Mouse (Mus musculus) limb, embryonic 13.5 days (tissue): ENCODE data around the gene Iqgap3. TPM values are rescaled to one million over a fixed set of nuclear protein-coding genes. Genes with fewer than 3 reads are reported as not detected.
A peak's percentile ranks its signal among the peaks of the same experiment; 100 is the strongest.

Experiments
- ATAC-seq: fragments of 200-750 bp; cut with Nextera tagmentation; 2 replicates; pipeline ENCODE4 v1.8.0; 2017; ENCODE audit warnings: low read depth, moderate number of reproducible peaks, moderate TSS enrichment; ENCODE audit not compliant: low FRiP score
- H3K27ac ChIP-seq: fragments of 300-500 bp; sonication (generic); 2 replicates; pipeline ENCODE4 v1.5.1; 2015; ENCODE audit warnings: inconsistent platforms, mild to moderate bottlenecking, moderate library complexity
- H3K27me3 ChIP-seq: fragments of 300-500 bp; sonication (generic); 2 replicates; pipeline ENCODE4 v1.6.1; 2015; ENCODE audit warnings: mild to moderate bottlenecking, inconsistent platforms
- H3K36me3 ChIP-seq: fragments of 300-500 bp; sonication (generic); 2 replicates; pipeline ENCODE4 v1.6.1; 2015; ENCODE audit warnings: inconsistent platforms, mild to moderate bottlenecking, moderate library complexity
- H3K4me1 ChIP-seq: fragments of 300-500 bp; sonication (generic); 2 replicates; pipeline ENCODE4 v1.6.1; 2015; ENCODE audit warnings: inconsistent platforms
- H3K4me2 ChIP-seq: fragments of 300-500 bp; sonication (generic); replicated peaks from 2 replicates; pipeline ENCODE4 v1.6.1; 2015; ENCODE audit warnings: inconsistent platforms, mild to moderate bottlenecking, moderate library complexity
- H3K4me3 ChIP-seq: fragments of 300-500 bp; sonication (generic); 2 replicates; pipeline ENCODE4 v1.5.1; 2015; ENCODE audit warnings: moderate library complexity, mild to moderate bottlenecking, inconsistent platforms
- H3K9ac ChIP-seq: fragments of 300-500 bp; sonication (generic); 2 replicates; pipeline ENCODE4 v1.6.1; 2015; ENCODE audit warnings: mild to moderate bottlenecking, inconsistent platforms
- H3K9me3 ChIP-seq: fragments of 300-500 bp; sonication (generic); 2 replicates; pipeline ENCODE4 v1.6.1; 2016; ENCODE audit warnings: inconsistent platforms
- WGBS: fragments of 180-500 bp; shearing (Covaris S2); methylation state at CpG from one replicate; pipeline ENCODE4 v1.1.7; 2015; 5-methylcytosine and 5-hydroxymethylcytosine counted together
- polyA plus RNA-seq: library from polyadenylated mRNA; unstranded; fragments of >200 nt; fragmentation: Nextera tagmentation; extraction: Ambion mirVana; gene quantifications from 2 replicates; pipeline ENCODE4 v1.2.1, GENCODE M21; 2015

Gene Iqgap3
- polyA plus RNA-seq, 1 experiment from 2014 or later: 20.6 TPM

DNA sequence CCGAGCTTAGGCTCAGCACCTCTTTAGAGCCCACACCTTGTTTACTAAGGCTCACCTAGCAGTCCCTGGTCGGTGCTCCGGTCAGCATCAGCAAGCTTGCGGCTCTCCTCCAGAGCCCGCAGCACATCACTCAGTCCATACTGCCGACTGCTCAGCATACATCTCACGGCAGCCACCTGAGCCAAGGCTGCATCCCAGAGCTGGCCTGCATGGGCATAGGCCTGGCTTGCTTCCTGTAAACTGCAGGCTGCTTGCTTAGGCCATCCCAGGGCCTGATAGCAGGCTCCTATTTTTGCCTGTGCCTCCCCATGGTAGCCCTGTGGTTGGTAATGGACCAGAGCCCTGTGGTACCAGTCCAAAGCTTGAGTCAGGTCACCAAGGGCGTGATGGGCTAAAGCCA lies 7.0 kb upstream of the Iqgap3 start:
- Histone ChIP-seq H3K9me3 (no peaks in the 10 kb centered on the region), H3K4me3 (no peak overlapping the region), H3K27ac (no peak overlapping the region), H3K4me1 (no peaks in the 10 kb centered on the region), H3K9ac (no peak overlapping the region), H3K27me3 (peaks cover 8% of the 10 kb centered on the region), H3K36me3 (no peaks in the 10 kb centered on the region), H3K4me2 (no peak overlapping the region)
- 72% methylated on average over 8 of the region's 8 CpGs for WGBS
- no peak for ATAC-seq

DNA sequence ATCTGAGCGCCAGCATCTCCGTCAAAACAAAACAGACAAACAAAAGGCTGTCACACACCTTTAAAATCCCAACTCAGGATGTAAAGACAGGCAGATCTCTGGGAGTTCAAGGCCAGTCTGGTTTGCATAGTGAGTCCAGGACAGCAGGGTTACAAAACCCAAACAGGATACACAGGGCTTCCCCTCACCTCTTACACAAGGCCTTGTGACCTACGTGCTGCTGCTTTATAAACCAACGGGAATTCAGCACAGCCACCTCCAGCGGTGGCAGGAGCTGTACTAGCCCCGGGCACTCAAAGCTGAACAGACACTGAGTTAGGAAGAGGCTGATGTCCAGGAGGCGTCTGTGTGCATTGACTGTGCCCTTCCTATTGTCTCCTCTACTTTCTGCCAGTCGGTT lies 4.3 kb upstream of the Iqgap3 start:
- no peak overlapping the region for H3K4me3 ChIP-seq
- WGBS: 47% methylated on average over 8 of the region's 8 CpGs
- no peak overlapping the region for H3K27ac ChIP-seq
- peaks cover under 1% of the 10 kb centered on the region; the same call in 1 of the 2 replicates for H3K27me3 ChIP-seq
- peaks cover 8% of the 10 kb centered on the region for H3K4me1 ChIP-seq
- H3K36me3 ChIP-seq: no peaks in the 10 kb centered on the region
- H3K4me2 ChIP-seq: no peak overlapping the region
- H3K9ac ChIP-seq: no peak overlapping the region
- H3K9me3 ChIP-seq: no peaks in the 10 kb centered on the region
- ATAC-seq: no peak

DNA sequence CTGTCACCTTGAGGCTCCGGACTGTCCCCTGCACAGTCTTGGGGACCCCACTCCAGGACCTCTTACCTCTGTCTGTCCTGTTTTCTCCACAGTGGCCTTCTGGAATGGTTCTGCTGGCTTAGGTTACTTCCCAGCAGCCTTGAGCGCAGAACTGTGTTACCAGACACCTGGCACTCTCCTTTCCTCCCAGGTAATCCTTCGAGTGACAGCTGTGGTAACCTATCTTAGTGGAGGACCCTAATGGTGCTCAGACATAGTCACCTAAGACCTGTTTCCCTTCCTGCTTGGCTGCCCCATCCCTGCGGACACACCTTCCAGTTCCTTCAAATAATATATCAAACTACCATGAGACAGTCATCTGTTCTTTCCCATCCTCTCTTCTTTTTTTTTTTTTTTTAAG lies 3.6 kb upstream of the Iqgap3 start, which contains the start of gene Ttc24:
TSS of gene Ttc24 (minus strand) at position 101 of the 400 bp plus-strand sequence.
- ATAC-seq: no peak
- no peaks in the 10 kb centered on the region for H3K27me3 ChIP-seq
- H3K9ac ChIP-seq: no peak within 1 kb of the TSS
- H3K27ac ChIP-seq: no peak within 1 kb of the TSS
- H3K4me2 ChIP-seq: no peak within 1 kb of the TSS
- no peaks in the 10 kb centered on the region for H3K9me3 ChIP-seq
- WGBS: 71% methylated on average over 4 of the region's 4 CpGs
- H3K36me3 ChIP-seq: no peaks in the 10 kb centered on the region
- no peak within 1 kb of the TSS for H3K4me3 ChIP-seq
- H3K4me1 ChIP-seq: peaks cover 16% of the 10 kb centered on the region

DNA sequence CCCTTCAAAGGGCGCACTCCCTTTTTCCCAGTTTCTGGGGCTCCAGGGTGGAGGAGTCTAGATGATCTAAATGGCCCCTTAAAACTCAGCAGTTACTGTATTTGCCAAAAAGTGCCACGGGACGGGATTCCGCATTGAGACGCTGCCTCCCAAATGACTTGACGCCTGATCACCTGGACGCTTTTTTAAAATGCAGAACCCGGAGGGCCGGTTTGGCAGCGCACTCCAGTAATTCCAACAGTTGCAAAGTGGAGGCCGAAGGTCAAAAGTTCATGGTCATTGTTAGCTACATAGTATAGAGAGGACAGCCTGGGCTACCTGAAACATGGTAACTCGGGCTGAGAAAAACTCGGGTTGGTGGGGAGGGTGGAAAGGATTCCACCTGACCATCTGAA lies 450 bp downstream of the Iqgap3 start:
- no peaks in the 10 kb centered on the region for H3K27me3 ChIP-seq
- H3K4me2 ChIP-seq: peak overlapping the region; percentile 85
- H3K4me3 ChIP-seq: peak overlapping the region; percentile 68
- no peak overlapping the region for H3K27ac ChIP-seq
- no peak for ATAC-seq
- H3K9me3 ChIP-seq: no peaks in the 10 kb centered on the region
- peak overlapping the region; percentile 69 for H3K9ac ChIP-seq
- peaks cover 29% of the 10 kb centered on the region for H3K36me3 ChIP-seq
- WGBS: 2% methylated on average over 13 of the region's 13 CpGs
- peaks cover 17% of the 10 kb centered on the region for H3K4me1 ChIP-seq

DNA sequence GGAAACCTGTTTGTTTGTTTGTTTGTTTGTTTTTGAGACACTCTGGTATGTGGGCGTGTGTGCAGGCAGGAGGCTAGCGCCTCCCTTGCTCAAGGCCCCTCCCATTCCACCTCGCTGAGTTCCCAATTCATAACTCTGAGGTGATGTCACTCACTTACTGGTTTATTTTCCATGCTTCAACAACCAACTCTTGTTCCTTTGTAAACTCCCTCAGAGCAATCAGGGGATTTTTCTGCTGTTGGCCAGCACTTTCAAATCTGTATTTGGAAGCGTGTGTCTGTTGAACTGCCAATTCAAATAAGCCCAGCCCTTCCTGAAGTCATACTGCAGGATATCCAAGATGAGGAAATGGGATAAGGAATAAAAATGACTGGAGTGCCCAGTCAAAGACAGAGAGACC lies 892 bp downstream of the Iqgap3 start:
- Histone ChIP-seq H3K4me1 (peaks cover 17% of the 10 kb centered on the region), H3K27me3 (no peaks in the 10 kb centered on the region), H3K9ac (peak overlapping the region; percentile 69), H3K4me2 (peak overlapping the region; percentile 85), H3K9me3 (no peaks in the 10 kb centered on the region), H3K4me3 (peak overlapping the region; percentile 68), H3K36me3 (peaks cover 29% of the 10 kb centered on the region), H3K27ac (no peak overlapping the region)
- no peak for ATAC-seq
- WGBS: 23% methylated on average over 4 of the region's 4 CpGs

DNA sequence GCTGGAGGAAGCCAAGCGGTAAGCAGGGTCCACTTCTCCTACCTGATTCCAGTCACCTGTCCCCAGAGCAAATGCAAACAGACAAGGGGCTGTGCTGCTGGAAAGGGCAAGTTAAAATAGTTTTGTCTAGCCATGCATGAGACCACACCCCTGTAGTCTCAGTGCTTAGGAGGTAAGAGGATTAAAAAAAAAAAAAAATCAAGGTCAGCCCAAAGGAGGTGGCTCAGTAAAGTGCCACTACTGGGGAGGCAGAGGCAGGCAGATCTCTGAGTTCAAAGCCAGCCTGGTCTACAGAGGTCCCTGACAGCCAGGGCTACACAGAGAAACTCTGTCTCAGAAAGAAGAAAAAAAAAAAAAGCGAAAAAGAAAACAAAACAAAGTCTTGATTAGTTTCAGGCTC lies 2.2 kb downstream of the Iqgap3 start:
- no peak overlapping the region for H3K9ac ChIP-seq
- peaks cover 17% of the 10 kb centered on the region for H3K4me1 ChIP-seq
- H3K36me3 ChIP-seq: peaks cover 38% of the 10 kb centered on the region
- ATAC-seq: no peak
- no peak overlapping the region for H3K4me2 ChIP-seq
- H3K27ac ChIP-seq: no peak overlapping the region
- no peak overlapping the region for H3K4me3 ChIP-seq
- WGBS: 94% methylated on average over 2 of the region's 2 CpGs
- H3K27me3 ChIP-seq: no peaks in the 10 kb centered on the region
- H3K9me3 ChIP-seq: no peaks in the 10 kb centered on the region

DNA sequence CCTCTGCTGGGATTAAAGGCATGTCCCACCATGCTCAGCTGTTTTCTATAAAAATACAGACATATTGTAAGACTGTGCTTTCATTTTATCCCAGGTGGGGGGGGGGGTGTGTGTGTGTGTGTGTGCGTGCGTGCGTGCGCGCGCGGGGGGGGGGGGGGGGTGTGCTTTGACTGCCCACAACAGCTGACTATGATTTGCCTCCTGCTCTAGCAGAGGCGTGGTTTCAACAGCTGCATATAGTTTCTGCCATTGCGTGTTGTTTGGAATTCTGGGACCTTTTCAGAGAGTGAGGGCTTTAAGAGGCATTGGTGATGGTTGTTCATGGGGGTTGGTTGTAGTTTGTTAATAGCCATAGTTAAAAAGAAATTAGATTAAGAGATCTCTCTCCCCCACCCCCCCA lies 3.7 kb downstream of the Iqgap3 start:
- H3K27ac ChIP-seq: no peak overlapping the region
- ATAC-seq: no peak
- H3K36me3 ChIP-seq: peaks cover 52% of the 10 kb centered on the region
- 63% methylated on average over 5 of the region's 9 CpGs for WGBS
- H3K4me2 ChIP-seq: no peak overlapping the region
- H3K9ac ChIP-seq: no peak overlapping the region
- no peaks in the 10 kb centered on the region for H3K27me3 ChIP-seq
- peaks cover 17% of the 10 kb centered on the region for H3K4me1 ChIP-seq
- no peaks in the 10 kb centered on the region for H3K9me3 ChIP-seq
- no peak overlapping the region for H3K4me3 ChIP-seq

DNA sequence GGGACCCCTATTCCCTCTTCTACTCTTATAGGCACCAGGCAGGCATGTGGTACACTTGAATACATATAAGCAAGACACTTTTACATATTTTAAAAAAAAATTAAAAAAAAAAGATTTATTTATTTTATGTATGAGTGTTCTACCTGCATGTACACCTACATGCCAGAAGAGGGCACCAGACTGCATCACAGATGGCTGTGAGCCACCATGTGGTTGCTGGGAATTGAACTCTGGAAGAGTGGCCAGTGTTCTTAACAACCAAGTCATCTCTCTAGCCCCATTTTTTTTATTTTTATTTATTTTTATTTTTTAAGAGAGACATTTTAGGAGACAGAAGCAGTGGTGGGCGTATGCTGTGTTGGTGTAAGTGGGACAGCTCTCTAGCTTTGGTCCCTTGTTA lies 5.9 kb downstream of the Iqgap3 start:
- no peak for ATAC-seq
- no peak overlapping the region for H3K9ac ChIP-seq
- H3K4me2 ChIP-seq: no peak overlapping the region
- peaks cover 75% of the 10 kb centered on the region for H3K36me3 ChIP-seq
- peaks cover 6% of the 10 kb centered on the region for H3K4me1 ChIP-seq
- no peak overlapping the region for H3K4me3 ChIP-seq
- H3K9me3 ChIP-seq: no peaks in the 10 kb centered on the region
- no peaks in the 10 kb centered on the region for H3K27me3 ChIP-seq
- H3K27ac ChIP-seq: no peak overlapping the region
- 93% methylated on average over 1 of the region's 1 CpGs for WGBS

DNA sequence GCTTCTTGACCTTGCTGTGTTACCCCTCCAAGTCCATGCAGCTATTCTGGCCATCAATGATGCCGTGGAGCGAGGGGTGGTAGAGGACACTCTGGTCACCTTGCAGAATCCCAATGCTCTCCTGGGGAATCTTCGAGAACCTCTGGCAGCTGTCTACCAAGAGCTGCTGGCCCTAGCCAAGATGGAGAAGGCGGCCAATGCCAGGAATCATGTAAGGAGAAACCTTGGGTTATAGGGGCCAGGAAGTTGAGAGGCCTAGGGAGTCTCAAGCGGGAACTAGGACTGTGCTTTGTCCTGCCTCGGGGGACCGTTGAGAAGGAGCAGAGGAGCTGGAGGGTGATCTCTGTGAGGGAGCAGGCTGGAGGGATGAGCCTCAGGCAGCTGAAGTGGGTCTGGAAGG lies 8.3 kb downstream of the Iqgap3 start:
- H3K9ac ChIP-seq: no peak overlapping the region
- H3K36me3 ChIP-seq: peaks cover 85% of the 10 kb centered on the region
- 91% methylated on average over 7 of the region's 7 CpGs for WGBS

DNA sequence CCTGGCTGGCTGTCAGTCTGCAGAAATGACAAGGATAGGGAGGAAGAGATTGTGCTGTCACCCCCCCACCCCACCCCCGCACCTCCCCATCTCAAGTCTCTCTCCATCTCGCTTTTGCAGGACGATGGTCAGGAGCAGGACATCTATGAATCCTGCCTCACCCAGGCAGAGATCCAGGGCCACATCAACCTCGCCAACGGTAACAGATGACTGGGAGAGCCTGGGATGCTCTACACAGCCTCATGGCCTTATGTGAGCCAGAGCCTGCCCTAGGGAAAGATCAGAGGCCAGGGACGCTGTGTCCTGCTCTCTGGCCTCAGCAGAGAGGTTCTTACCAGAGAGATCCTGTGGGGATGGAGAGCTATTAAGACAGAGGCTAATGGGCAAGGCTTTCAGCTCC lies 8.8 kb downstream of the Iqgap3 start:
- Histone ChIP-seq H3K36me3 (peaks cover 87% of the 10 kb centered on the region), H3K9ac (no peak overlapping the region), H3K4me1 (no peaks in the 10 kb centered on the region), H3K4me2 (no peak overlapping the region), H3K4me3 (no peak overlapping the region), H3K9me3 (no peaks in the 10 kb centered on the region), H3K27me3 (no peaks in the 10 kb centered on the region), H3K27ac (no peak overlapping the region)
- 91% methylated on average over 6 of the region's 6 CpGs for WGBS
- no peak for ATAC-seq

More for the DNA sequence above, 8.3 kb downstream of the Iqgap3 start:
- Histone ChIP-seq H3K27ac (no peak overlapping the region), H3K9me3 (no peaks in the 10 kb centered on the region), H3K4me3 (no peak overlapping the region), H3K27me3 (no peaks in the 10 kb centered on the region), H3K4me2 (no peak overlapping the region), H3K4me1 (no peaks in the 10 kb centered on the region)
- no peak for ATAC-seq

DNA sequence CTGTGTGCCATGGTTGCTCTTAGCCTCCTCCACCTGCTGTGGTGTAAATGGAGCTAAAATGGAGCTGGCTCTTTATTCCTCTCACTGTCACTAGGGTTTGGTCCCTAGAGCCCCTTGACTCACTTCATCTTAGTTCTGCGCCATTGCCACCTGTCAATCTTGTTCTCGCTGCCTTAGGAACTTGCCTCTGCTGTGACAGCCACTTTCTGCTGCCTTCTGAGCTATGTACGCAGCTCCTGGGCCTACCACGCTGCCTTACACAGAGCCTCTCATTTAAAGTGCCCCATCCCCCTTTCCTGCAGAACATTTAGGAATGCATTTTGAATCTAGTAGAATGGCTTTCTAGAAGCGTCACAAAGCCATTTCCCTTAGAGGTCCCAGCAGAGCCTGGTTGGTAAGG lies 12.4 kb downstream of the Iqgap3 start:
- no peak overlapping the region for H3K4me3 ChIP-seq
- peaks cover 92% of the 10 kb centered on the region for H3K36me3 ChIP-seq
- H3K27me3 ChIP-seq: no peaks in the 10 kb centered on the region
- WGBS: 91% methylated on average over 5 of the region's 5 CpGs
- H3K27ac ChIP-seq: no peak overlapping the region
- no peaks in the 10 kb centered on the region for H3K4me1 ChIP-seq
- ATAC-seq: no peak
- H3K4me2 ChIP-seq: no peak overlapping the region
- no peak overlapping the region for H3K9ac ChIP-seq
- no peaks in the 10 kb centered on the region for H3K9me3 ChIP-seq

DNA sequence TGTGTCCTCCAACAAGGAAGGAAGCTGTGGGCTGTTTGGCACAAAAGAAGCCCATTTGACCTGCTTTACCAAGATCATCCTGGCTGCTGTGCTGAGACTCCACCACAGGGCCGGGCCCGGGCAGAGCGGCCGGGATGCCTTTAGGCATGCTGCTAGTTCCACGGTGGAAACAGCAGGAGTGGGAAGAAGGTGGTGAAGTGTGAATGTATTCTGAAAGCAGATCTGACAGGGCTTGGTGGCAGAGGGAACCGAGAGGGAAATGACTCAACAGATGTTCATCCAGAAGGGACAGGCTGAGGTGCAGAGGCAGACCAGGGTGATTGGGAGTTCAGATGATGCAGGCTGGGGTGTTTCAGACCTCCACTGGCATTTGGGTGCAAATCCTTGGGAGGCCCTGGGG lies 15.9 kb downstream of the Iqgap3 start:
- Histone ChIP-seq H3K4me1 (no peaks in the 10 kb centered on the region), H3K9me3 (no peaks in the 10 kb centered on the region), H3K27me3 (no peaks in the 10 kb centered on the region), H3K4me3 (no peak overlapping the region), H3K27ac (no peak overlapping the region), H3K36me3 (peaks cover 90% of the 10 kb centered on the region), H3K4me2 (no peak overlapping the region), H3K9ac (no peak overlapping the region)
- ATAC-seq: no peak
- WGBS: 83% methylated on average over 6 of the region's 6 CpGs

DNA sequence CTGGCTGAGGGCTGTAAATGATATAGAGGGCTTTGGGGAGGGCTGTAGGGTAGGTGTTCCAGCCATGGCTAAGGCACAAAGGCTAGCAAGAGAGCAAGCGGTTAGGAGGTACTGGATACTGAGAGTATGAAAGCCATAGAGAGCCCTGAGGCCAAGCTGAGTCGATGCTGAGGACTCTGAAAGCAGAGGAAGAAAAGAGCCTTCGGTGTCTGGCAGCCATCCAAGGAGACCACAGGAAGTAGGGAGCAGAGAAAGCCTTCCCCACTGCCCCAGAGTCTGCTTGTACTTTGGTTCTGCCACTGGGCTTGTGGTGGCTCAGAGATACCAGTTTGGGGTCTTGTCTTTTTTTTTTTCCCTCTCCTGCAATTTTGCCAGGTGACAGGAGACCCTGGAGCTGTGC lies 18.5 kb downstream of the Iqgap3 start:
- WGBS: 86% methylated on average over 3 of the region's 3 CpGs
- Histone ChIP-seq H3K36me3 (peaks cover 90% of the 10 kb centered on the region), H3K4me1 (no peaks in the 10 kb centered on the region), H3K27me3 (no peaks in the 10 kb centered on the region), H3K27ac (no peak overlapping the region), H3K4me2 (no peak overlapping the region), H3K4me3 (no peak overlapping the region), H3K9ac (no peak overlapping the region), H3K9me3 (no peaks in the 10 kb centered on the region)
- ATAC-seq: no peak
